Mouse (Mus musculus): ENCODE results near the gene Sh3bp5.

GRCm38 (mm10) chr14:31336369-31337155, 99.3 kb downstream of the Sh3bp5 start, which contains the start of gene Capn7:
- peak; percentile 69 for TF ChIP-seq CTCF (IDR thresholded peaks at IDR 0.05; ENCODE audit: low read depth)
- no peak for TF ChIP-seq EP300 (IDR thresholded peaks at IDR 0.05; ENCODE audit: low read depth)
